Mouse (Mus musculus) forebrain, embryonic 15.5 days (tissue): ENCODE results near the gene Tmc7. TPM values are rescaled to one million over a fixed set of nuclear protein-coding genes. Genes with fewer than 3 reads are reported as not detected.

ENCODE experiments used
- ATAC-seq: fragments of 200-750 bp; cut with Nextera tagmentation; replicated peaks from 2 replicates; pipeline ENCODE4 v1.8.0; 2017; ENCODE audit warnings: mild to moderate bottlenecking, moderate TSS enrichment, moderate library complexity
- H3K27ac ChIP-seq: fragments of 300-500 bp; sonication (generic); replicated peaks from 2 replicates; pipeline ENCODE4 v1.5.1; 2015; ENCODE audit warnings: mild to moderate bottlenecking, inconsistent platforms
- H3K27me3 ChIP-seq: fragments of 300-500 bp; sonication (generic); 2 replicates; pipeline ENCODE4 v1.6.1; 2015; ENCODE audit warnings: inconsistent platforms
- H3K36me3 ChIP-seq: fragments of 300-500 bp; sonication (generic); 2 replicates; pipeline ENCODE4 v1.6.1; 2015; ENCODE audit warnings: mild to moderate bottlenecking, inconsistent platforms
- H3K4me1 ChIP-seq: fragments of 300-500 bp; sonication (generic); 2 replicates; pipeline ENCODE4 v1.6.1; 2015; ENCODE audit warnings: inconsistent platforms
- H3K4me2 ChIP-seq: fragments of 300-500 bp; sonication (generic); replicated peaks from 2 replicates; pipeline ENCODE4 v1.6.1; 2015; ENCODE audit warnings: mild to moderate bottlenecking, inconsistent platforms
- H3K4me3 ChIP-seq: fragments of 300-500 bp; sonication (generic); 2 replicates; pipeline ENCODE4 v1.5.1; 2015; ENCODE audit warnings: mild to moderate bottlenecking, inconsistent platforms
- H3K9ac ChIP-seq: fragments of 300-500 bp; sonication (generic); replicated peaks from 2 replicates; pipeline ENCODE4 v1.6.1; 2015; ENCODE audit warnings: mild to moderate bottlenecking, inconsistent platforms
- H3K9me3 ChIP-seq: fragments of 300-500 bp; sonication (generic); 2 replicates; pipeline ENCODE4 v1.6.1; 2016; ENCODE audit warnings: inconsistent platforms
- WGBS: fragments of 180-500 bp; shearing (Covaris S2); methylation state at CpG from one replicate; pipeline ENCODE4 v1.1.7; 2015; ENCODE audit warnings: mixed read lengths; 5-methylcytosine and 5-hydroxymethylcytosine counted together
- polyA plus RNA-seq: library from polyadenylated mRNA; unstranded; fragments of >200 nt; fragmentation: Nextera tagmentation; extraction: Ambion mirVana; gene quantifications from 2 replicates; pipeline ENCODE4 v1.2.1, GENCODE M21; 2015

Gene Tmc7
- polyA plus RNA-seq, 1 experiment from 2014 or later, result 7.8 TPM

GRCm38 (mm10) chr7:118532519-118533177, 51.9 kb downstream of the Tmc7 start:
- peak overlapping the region; percentile 69 for H3K4me3 ChIP-seq
- H3K9me3 ChIP-seq, result no peaks in the 10 kb centered on the region
- 0% methylated on average over 36 of the region's 36 CpGs for WGBS
- peak overlapping the region; percentile 55 for H3K4me2 ChIP-seq
- peak overlapping the region; percentile 96 for H3K27ac ChIP-seq
- H3K27me3 ChIP-seq, result no peaks in the 10 kb centered on the region
- peak overlapping the region; percentile 71 for H3K9ac ChIP-seq
- H3K4me1 ChIP-seq, result peaks cover 10% of the 10 kb centered on the region; the same call in 1 of the 2 replicates
- ATAC-seq, result peak; percentile 95
- peaks cover 8% of the 10 kb centered on the region; the same call in 1 of the 2 replicates for H3K36me3 ChIP-seq

- Histone ChIP-seq H3K27ac (no peak overlapping the region), H3K4me2 (no peak overlapping the region), H3K9ac (no peak overlapping the region), H3K36me3 (peaks cover 10% of the 10 kb centered on the region; the same call in 1 of the 2 replicates), H3K9me3 (no peaks in the 10 kb centered on the region), H3K4me1 (peaks cover under 1% of the 10 kb centered on the region; the same call in 1 of the 2 replicates), H3K4me3 (no peak overlapping the region), H3K27me3 (no peaks in the 10 kb centered on the region)
- ATAC-seq, result no peak
- WGBS, result 84% methylated on average over 4 of the region's 4 CpGs
Measured at GRCm38 (mm10) chr7:118526967-118527366, 57.6 kb downstream of the Tmc7 start.

- 88% methylated on average over 5 of the region's 5 CpGs for WGBS
- Histone ChIP-seq H3K4me3 (no peak overlapping the region), H3K27me3 (no peaks in the 10 kb centered on the region), H3K9ac (no peak overlapping the region), H3K27ac (no peak overlapping the region), H3K4me2 (no peak overlapping the region), H3K36me3 (peaks cover 10% of the 10 kb centered on the region; the same call in 1 of the 2 replicates), H3K4me1 (peaks cover 6% of the 10 kb centered on the region; the same call in 1 of the 2 replicates), H3K9me3 (no peaks in the 10 kb centered on the region)
- no peak for ATAC-seq
Measured at GRCm38 (mm10) chr7:118522077-118522476, 62.5 kb downstream of the Tmc7 start.

GRCm38 (mm10) chr7:118519661-118520060, 64.9 kb downstream of the Tmc7 start:
- WGBS, result 88% methylated on average over 8 of the region's 8 CpGs
- no peaks in the 10 kb centered on the region for H3K9me3 ChIP-seq
- ATAC-seq, result no peak

GRCm38 (mm10) chr7:118518687-118519086, 65.8 kb downstream of the Tmc7 start:
- Histone ChIP-seq H3K27me3 (no peaks in the 10 kb centered on the region), H3K9me3 (no peaks in the 10 kb centered on the region), H3K4me1 (peaks cover 6% of the 10 kb centered on the region; the same call in 1 of the 2 replicates), H3K9ac (no peak overlapping the region), H3K4me3 (no peak overlapping the region), H3K4me2 (peak overlapping the region; percentile 25; the same call in 1 of the 2 replicates), H3K36me3 (no peaks in the 10 kb centered on the region), H3K27ac (no peak overlapping the region)
- peak; percentile 79 for ATAC-seq
- 1% methylated on average over 18 of the region's 18 CpGs for WGBS

More at GRCm38 (mm10) chr7:118519661-118520060, 64.9 kb downstream of the Tmc7 start:
- Histone ChIP-seq H3K27me3 (no peaks in the 10 kb centered on the region), H3K4me1 (peaks cover 6% of the 10 kb centered on the region; the same call in 1 of the 2 replicates), H3K4me2 (no peak overlapping the region), H3K36me3 (0 out of 2 replicates have a peak, but pooled peaks cover 5% of the 10 kb centered on the region), H3K4me3 (no peak overlapping the region), H3K9ac (no peak overlapping the region), H3K27ac (no peak overlapping the region)

GRCm38 (mm10) chr7:118517819-118518218, 66.7 kb downstream of the Tmc7 start:
- H3K36me3 ChIP-seq, result no peaks in the 10 kb centered on the region
- 70% methylated on average over 2 of the region's 2 CpGs for WGBS
- ATAC-seq, result no peak

GRCm38 (mm10) chr7:118508556-118508955, 76.0 kb downstream of the Tmc7 start:
- Histone ChIP-seq H3K4me2 (no peak overlapping the region), H3K4me3 (no peak overlapping the region), H3K9ac (no peak overlapping the region), H3K27ac (no peak overlapping the region), H3K27me3 (no peaks in the 10 kb centered on the region), H3K36me3 (no peaks in the 10 kb centered on the region), H3K4me1 (no peaks in the 10 kb centered on the region), H3K9me3 (no peaks in the 10 kb centered on the region)
- 80% methylated on average over 7 of the region's 7 CpGs for WGBS
- no peak for ATAC-seq

More at GRCm38 (mm10) chr7:118517819-118518218, 66.7 kb downstream of the Tmc7 start:
- Histone ChIP-seq H3K27me3 (no peaks in the 10 kb centered on the region), H3K4me1 (peaks cover 6% of the 10 kb centered on the region; the same call in 1 of the 2 replicates), H3K4me2 (no peak overlapping the region), H3K9me3 (no peaks in the 10 kb centered on the region), H3K9ac (no peak overlapping the region), H3K4me3 (no peak overlapping the region), H3K27ac (no peak overlapping the region)

- Histone ChIP-seq H3K27ac (no peak overlapping the region), H3K9ac (no peak overlapping the region), H3K36me3 (no peaks in the 10 kb centered on the region), H3K4me2 (no peak overlapping the region), H3K4me1 (no peaks in the 10 kb centered on the region), H3K27me3 (no peaks in the 10 kb centered on the region), H3K9me3 (no peaks in the 10 kb centered on the region), H3K4me3 (no peak overlapping the region)
- 70% methylated on average over 4 of the region's 4 CpGs for WGBS
- no peak for ATAC-seq
Measured at GRCm38 (mm10) chr7:118503844-118504243, 80.7 kb downstream of the Tmc7 start.

GRCm38 (mm10) chr7:118502333-118502732, 82.2 kb downstream of the Tmc7 start:
- H3K9me3 ChIP-seq, result no peaks in the 10 kb centered on the region

GRCm38 (mm10) chr7:118499784-118500435, 84.6 kb downstream of the Tmc7 start:
- H3K4me2 ChIP-seq, result no peak overlapping the region
- no peak overlapping the region for H3K9ac ChIP-seq
- no peak for ATAC-seq
- no peak overlapping the region for H3K4me3 ChIP-seq
- H3K27me3 ChIP-seq, result no peaks in the 10 kb centered on the region
- no peaks in the 10 kb centered on the region for H3K9me3 ChIP-seq
- no peak overlapping the region for H3K27ac ChIP-seq
- H3K36me3 ChIP-seq, result no peaks in the 10 kb centered on the region
- H3K4me1 ChIP-seq, result no peaks in the 10 kb centered on the region
- 76% methylated on average over 7 of the region's 7 CpGs for WGBS

More at GRCm38 (mm10) chr7:118502333-118502732, 82.2 kb downstream of the Tmc7 start:
- WGBS, result 63% methylated on average over 8 of the region's 8 CpGs
- Histone ChIP-seq H3K4me1 (no peaks in the 10 kb centered on the region), H3K27me3 (no peaks in the 10 kb centered on the region), H3K9ac (no peak overlapping the region), H3K36me3 (no peaks in the 10 kb centered on the region), H3K4me2 (peak overlapping the region; percentile 18), H3K4me3 (no peak overlapping the region), H3K27ac (no peak overlapping the region)
- ATAC-seq, result no peak

GRCm38 (mm10) chr7:118498984-118499783, 85.4 kb downstream of the Tmc7 start:
- H3K9ac ChIP-seq, result no peak overlapping the region
- no peak overlapping the region for H3K4me2 ChIP-seq
- H3K27ac ChIP-seq, result no peak overlapping the region
- H3K36me3 ChIP-seq, result no peaks in the 10 kb centered on the region
- no peaks in the 10 kb centered on the region for H3K27me3 ChIP-seq
- H3K4me1 ChIP-seq, result no peaks in the 10 kb centered on the region
- H3K9me3 ChIP-seq, result no peaks in the 10 kb centered on the region
- no peak for ATAC-seq
- 87% methylated on average over 12 of the region's 12 CpGs for WGBS
- no peak overlapping the region for H3K4me3 ChIP-seq
